Mouse (Mus musculus): Measurements from ENCODE around the gene Cenpp.

DNA sequence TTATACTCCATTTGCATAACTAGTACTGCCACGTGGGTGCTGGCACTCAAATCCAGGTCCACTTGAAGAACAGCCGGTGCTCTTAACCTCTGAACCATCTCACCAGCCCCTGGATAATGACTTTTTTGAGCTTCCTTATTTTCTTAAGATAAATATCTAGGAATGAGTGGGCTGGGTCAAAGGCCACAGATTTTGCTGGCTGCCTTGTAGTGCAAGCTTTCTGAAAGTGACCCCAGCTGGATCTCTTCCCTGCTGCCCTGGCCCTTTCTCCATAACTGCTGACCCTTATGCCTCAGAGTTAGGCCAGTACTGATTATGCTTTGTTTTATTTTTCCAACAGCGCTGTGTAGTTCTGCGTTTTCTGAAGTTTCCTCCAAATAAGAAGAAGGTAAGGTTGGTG lies 222.1 kb downstream of the Cenpp start:
- TF ChIP-seq CTCF (IDR thresholded peaks at IDR 0.05; ENCODE audit: insufficient read depth, low read depth, low read length): no peak
- TF ChIP-seq POLR2A (IDR thresholded peaks at IDR 0.05; ENCODE audit: insufficient read depth, low read depth, low read length): no peak

Data from olfactory bulb, adult 2 months (tissue).